In genomic region chr2:27229481-27230105, GRCm38 (mm10) we compare ENCODE assay signal across 18 mouse cellular contexts. TPM values are rescaled to one million over a fixed set of nuclear protein-coding genes. Genes with fewer than 3 reads are reported as not detected.
DNase-seq lines count a peak whose midpoint lies in the region; ATAC-seq lines count a peak whose summit lies in the region.
"Had no signal": no experiment of that assay in that cellular context is flagged by ENCODE, and none has a peak within 500 bp of the region (broad histone marks: within the 10 kb centered on the region; RNA-seq: fewer than 3 reads in every experiment).

No protein-coding gene starts in this region.

- H3K9ac ChIP-seq in limb, embryonic 12.5 days (replicated peaks) = no peak overlapping the region
- H3K9ac ChIP-seq in forebrain, embryonic 13.5 days = no peak overlapping the region
- H3K9ac ChIP-seq: forebrain, embryonic 15.5 days; liver, embryonic 13.5 days; midbrain, embryonic 12.5 days; stomach, embryonic 15.5 days had no signal

- H3K27ac ChIP-seq in limb, embryonic 12.5 days = 0 out of 2 replicates have a peak overlapping the region, but pooled peaks have one; percentile 12
- no peak overlapping the region for H3K27ac ChIP-seq in limb, embryonic 10.5 days
- H3K27ac ChIP-seq in forebrain, embryonic 13.5 days = no peak overlapping the region
- H3K27ac ChIP-seq: forebrain, embryonic 15.5 days; hindbrain, embryonic 10.5 days; liver, embryonic 13.5 days; macrophage; midbrain, embryonic 12.5 days; stomach, embryonic 15.5 days had no signal

- 77% methylated on average over 2 of the region's 2 CpGs for WGBS in limb, embryonic 12.5 days
- 87% methylated on average over 2 of the region's 2 CpGs for WGBS in limb, embryonic 10.5 days
- 100% methylated on average over 2 of the region's 2 CpGs for WGBS in forebrain, embryonic 13.5 days

- no peaks in the 10 kb centered on the region for H3K36me3 ChIP-seq in limb, embryonic 12.5 days
- H3K36me3 ChIP-seq in limb, embryonic 10.5 days = no peaks in the 10 kb centered on the region
- no peaks in the 10 kb centered on the region for H3K36me3 ChIP-seq in forebrain, embryonic 13.5 days (ENCODE audit: poor library complexity, severe bottlenecking)
- H3K36me3 ChIP-seq: forebrain, embryonic 15.5 days; hindbrain, embryonic 10.5 days; midbrain, embryonic 12.5 days; stomach, embryonic 15.5 days had no signal

- DNase-seq in cerebellum, postnatal 4 days (ENCODE audit: low spot score in 2 of 2) = no peak
- DNase-seq in limb, embryonic 10.5 days (ENCODE audit: low spot score) = no peak
- peak; percentile 61 to 76 for DNase-seq in cerebellum, postnatal 10 days
- DNase-seq in urinary bladder, postnatal 10 days (ENCODE audit: low spot score) = no peak
- DNase-seq: kidney, adult 8-10 months; kidney, postnatal 4 days; liver, embryonic 13.5 days; right cerebral cortex, postnatal 14 days had no signal

- H3K4me3 ChIP-seq in limb, embryonic 12.5 days (replicated peaks) = no peak overlapping the region
- H3K4me3 ChIP-seq in limb, embryonic 10.5 days = no peak overlapping the region
- no peak overlapping the region for H3K4me3 ChIP-seq in forebrain, embryonic 13.5 days
- H3K4me3 ChIP-seq: erythroblast, embryonic 14.5 days; forebrain, embryonic 15.5 days; hindbrain, embryonic 10.5 days; liver, embryonic 13.5 days; midbrain, embryonic 12.5 days; stomach, embryonic 15.5 days had no signal

- peak; percentile 45; the same call in 1 of the 2 replicates for ATAC-seq in cerebellum, adult (ENCODE audit: insufficient number of reproducible peaks, low FRiP score, low TSS enrichment)
- no peak for ATAC-seq in limb, embryonic 12.5 days (ENCODE audit: insufficient number of reproducible peaks, insufficient read depth, low FRiP score, low TSS enrichment, low read depth)
- no peak for ATAC-seq in forebrain, embryonic 13.5 days
- ATAC-seq: forebrain, embryonic 15.5 days; inflammation-experienced regulatory T-cells, adult 6 months had no signal

- H3K4me1 ChIP-seq in limb, embryonic 12.5 days (replicated peaks) = peaks cover 23% of the 10 kb centered on the region
- H3K4me1 ChIP-seq in limb, embryonic 10.5 days = peaks cover 35% of the 10 kb centered on the region
- H3K4me1 ChIP-seq in forebrain, embryonic 13.5 days = 0 out of 2 replicates have a peak, but pooled peaks cover 7% of the 10 kb centered on the region
- H3K4me1 ChIP-seq: forebrain, embryonic 15.5 days had no signal

- H3K27me3 ChIP-seq in limb, embryonic 12.5 days = no peaks in the 10 kb centered on the region
- H3K27me3 ChIP-seq in limb, embryonic 10.5 days (ENCODE audit: low read depth, poor library complexity, severe bottlenecking) = no peaks in the 10 kb centered on the region
- H3K27me3 ChIP-seq in forebrain, embryonic 13.5 days = no peaks in the 10 kb centered on the region
- H3K27me3 ChIP-seq: forebrain, embryonic 15.5 days; liver, embryonic 13.5 days; midbrain, embryonic 12.5 days; stomach, embryonic 15.5 days had no signal

- no peaks in the 10 kb centered on the region for H3K9me3 ChIP-seq in limb, embryonic 12.5 days
- H3K9me3 ChIP-seq in limb, embryonic 10.5 days (replicated peaks) = no peaks in the 10 kb centered on the region
- H3K9me3 ChIP-seq in forebrain, embryonic 13.5 days (replicated peaks) = no peaks in the 10 kb centered on the region
- H3K9me3 ChIP-seq: forebrain, embryonic 15.5 days; hindbrain, embryonic 10.5 days; liver, embryonic 13.5 days; midbrain, embryonic 12.5 days; stomach, embryonic 15.5 days had no signal

- no peak overlapping the region for H3K4me2 ChIP-seq in limb, embryonic 12.5 days
- H3K4me2 ChIP-seq in forebrain, embryonic 13.5 days = no peak overlapping the region
- H3K4me2 ChIP-seq: forebrain, embryonic 15.5 days; liver, embryonic 13.5 days; midbrain, embryonic 12.5 days; stomach, embryonic 15.5 days had no signal

RNA-seq across cellular contexts. Expression of gene Sardh, which starts 18.5 kb away (rescaled TPM):
- polyA plus RNA-seq in limb, embryonic 12.5 days (2016; fragmentation: Nextera tagmentation; extraction: Ambion mirVana) = 4.3 and 6.0 TPM in 2 replicates
- polyA plus RNA-seq in limb, embryonic 10.5 days (2016; fragmentation: Nextera tagmentation; extraction: Ambion mirVana) = 2.5 and 3.1 TPM in 2 replicates
- polyA plus RNA-seq in forebrain, embryonic 13.5 days (2015; fragmentation: Nextera tagmentation; extraction: Ambion mirVana) = 2.1 and 2.4 TPM in 2 replicates

Comparison
In these comparisons a context has a peak if more than half of its experiments do, and no peak if none do; other contexts are left out.
1. DNase-seq: peak in cerebellum, postnatal 10 days (2 of 2); none in cerebellum, postnatal 4 days (0 of 2), limb, embryonic 10.5 days (single experiment) and urinary bladder, postnatal 10 days (single experiment).